Mouse (Mus musculus) neural tube, embryonic 11.5 days (tissue): ENCODE data around the gene P3h1. TPM values are rescaled to one million over a fixed set of nuclear protein-coding genes. Genes with fewer than 3 reads are reported as not detected.

Source experiments
- ATAC-seq: fragments of 200-750 bp; cut with Nextera tagmentation; 2 replicates; pipeline ENCODE4 v1.8.0; 2017; ENCODE audit warnings: moderate number of reproducible peaks, mild to moderate bottlenecking, moderate TSS enrichment, moderate library complexity; ENCODE audit not compliant: insufficient read depth, low FRiP score, low TSS enrichment
- DNase-seq: peaks from one replicate; pipeline ENCODE4 v3.0.0-alpha.2; 2015; ENCODE audit warnings: low spot score
- H3K27ac ChIP-seq: fragments of 300-500 bp; sonication (generic); 2 replicates; pipeline ENCODE4 v1.5.1; 2014; ENCODE audit warnings: low read depth, mild to moderate bottlenecking, low read length
- H3K27me3 ChIP-seq: fragments of 300-500 bp; sonication (generic); 2 replicates; pipeline ENCODE4 v1.6.1; 2014; ENCODE audit warnings: mild to moderate bottlenecking, low read length, mixed read lengths; ENCODE audit not compliant: control insufficient read depth, insufficient read depth
- H3K36me3 ChIP-seq: fragments of 300-500 bp; sonication (generic); 2 replicates; pipeline ENCODE4 v1.6.1; 2014; ENCODE audit warnings: mild to moderate bottlenecking, low read length, moderate library complexity, mixed read lengths; ENCODE audit not compliant: control insufficient read depth, insufficient read depth
- H3K4me1 ChIP-seq: fragments of 300-500 bp; sonication (generic); 2 replicates; pipeline ENCODE4 v1.6.1; 2014; ENCODE audit warnings: low read length, mixed read lengths; ENCODE audit not compliant: control insufficient read depth, insufficient read depth
- H3K4me2 ChIP-seq: fragments of 300-500 bp; sonication (generic); 2 replicates; pipeline ENCODE4 v1.6.1; 2014; ENCODE audit warnings: low read depth, mild to moderate bottlenecking, moderate library complexity
- H3K4me3 ChIP-seq: fragments of 300-500 bp; sonication (generic); 2 replicates; pipeline ENCODE4 v1.5.1; 2014; ENCODE audit warnings: low read depth, low read length
- H3K9ac ChIP-seq: fragments of 300-500 bp; sonication (generic); 2 replicates; pipeline ENCODE4 v1.6.1; 2014; ENCODE audit warnings: mild to moderate bottlenecking, low read length
- H3K9me3 ChIP-seq: fragments of 300-500 bp; sonication (generic); 2 replicates; pipeline ENCODE4 v1.6.1; 2016; ENCODE audit warnings: low read length; ENCODE audit not compliant: control insufficient read depth
- WGBS: fragments of 180-500 bp; shearing (Covaris S2); extraction: QIAGEN DNeasy Blood & Tissue Kit; methylation state at CpG from one replicate; pipeline ENCODE4 v1.1.7; 2014; 5-methylcytosine and 5-hydroxymethylcytosine counted together
- polyA plus RNA-seq: library from polyadenylated mRNA; unstranded; fragments of >200 nt; fragmentation: Nextera tagmentation; extraction: Ambion mirVana; gene quantifications from 2 replicates; pipeline ENCODE4 v1.2.1, GENCODE M21; 2014

The P3h1 gene
- polyA plus RNA-seq, 1 experiment from 2014 or later = 21.3 TPM

GRCm38 (mm10) chr4:119192757-119193156 lies 40.0 kb upstream of the P3h1 start:
- H3K9me3 ChIP-seq = no peaks in the 10 kb centered on the region
- WGBS = 90% methylated on average over 4 of the region's 4 CpGs
- no peak overlapping the region for H3K4me3 ChIP-seq
- no peak overlapping the region for H3K27ac ChIP-seq
- no peak overlapping the region for H3K9ac ChIP-seq
- no peaks in the 10 kb centered on the region for H3K36me3 ChIP-seq
- ATAC-seq (no peak), DNase-seq (no peak)
- no peak overlapping the region for H3K4me2 ChIP-seq
- no peaks in the 10 kb centered on the region for H3K27me3 ChIP-seq
- peaks cover 8% of the 10 kb centered on the region; the same call in 1 of the 2 replicates for H3K4me1 ChIP-seq

- Histone ChIP-seq H3K36me3 (no peaks in the 10 kb centered on the region), H3K4me3 (peak within 1 kb of the TSS; percentile 66), H3K27me3 (no peaks in the 10 kb centered on the region), H3K9ac (peak within 1 kb of the TSS; percentile 76), H3K4me1 (peaks cover 8% of the 10 kb centered on the region; the same call in 1 of the 2 replicates), H3K4me2 (peak within 1 kb of the TSS; percentile 79), H3K27ac (0 out of 2 replicates have a peak within 1 kb of the TSS, but pooled peaks have one; percentile 49), H3K9me3 (no peaks in the 10 kb centered on the region)
- WGBS = under 1% methylated on average over 46 of the region's 47 CpGs
- peak; percentile 90 for ATAC-seq
- peak; percentile 92 for DNase-seq
These were observed 37.7 kb upstream of the P3h1 start, which contains the start of gene Svbp for GRCm38 (mm10) chr4:119194909-119195581. Svbp (plus strand) TSS chr4:119195306.

GRCm38 (mm10) chr4:119195582-119196320 lies 37.0 kb upstream of the P3h1 start:
- peak overlapping the region; percentile 76 for H3K9ac ChIP-seq
- peak overlapping the region; percentile 66 for H3K4me3 ChIP-seq
- ATAC-seq (no peak; the same call in 1 of the 2 replicates), DNase-seq (no peak)
- no peaks in the 10 kb centered on the region for H3K27me3 ChIP-seq
- no peaks in the 10 kb centered on the region for H3K9me3 ChIP-seq
- no peaks in the 10 kb centered on the region for H3K36me3 ChIP-seq
- peak overlapping the region; percentile 79 for H3K4me2 ChIP-seq
- WGBS = 11% methylated on average over 18 of the region's 18 CpGs
- 0 out of 2 replicates have a peak overlapping the region, but pooled peaks have one; percentile 49 for H3K27ac ChIP-seq
- peaks cover 8% of the 10 kb centered on the region; the same call in 1 of the 2 replicates for H3K4me1 ChIP-seq

- H3K4me3 ChIP-seq = no peak overlapping the region
- ATAC-seq = no peak
- 85% methylated on average over 6 of the region's 6 CpGs for WGBS
- no peaks in the 10 kb centered on the region; the same call in 1 of the 2 replicates for H3K36me3 ChIP-seq
- H3K27me3 ChIP-seq = no peaks in the 10 kb centered on the region
- DNase-seq = no peak
- H3K9me3 ChIP-seq = no peaks in the 10 kb centered on the region
- H3K4me2 ChIP-seq = no peak overlapping the region
- no peak overlapping the region for H3K9ac ChIP-seq
- peaks cover 8% of the 10 kb centered on the region; the same call in 1 of the 2 replicates for H3K4me1 ChIP-seq
- H3K27ac ChIP-seq = no peak overlapping the region
These were observed 34.6 kb upstream of the P3h1 start for GRCm38 (mm10) chr4:119198105-119198504.

GRCm38 (mm10) chr4:119204672-119205071 lies 28.0 kb upstream of the P3h1 start:
- ATAC-seq = no peak
- H3K9ac ChIP-seq = no peak overlapping the region
- peak; percentile 78 for DNase-seq
- 21% methylated on average over 8 of the region's 8 CpGs for WGBS
- H3K36me3 ChIP-seq = no peaks in the 10 kb centered on the region; the same call in 1 of the 2 replicates
- H3K4me3 ChIP-seq = no peak overlapping the region
- H3K27me3 ChIP-seq = no peaks in the 10 kb centered on the region
- no peaks in the 10 kb centered on the region for H3K9me3 ChIP-seq
- H3K27ac ChIP-seq = no peak overlapping the region
- no peak overlapping the region for H3K4me2 ChIP-seq
- no peaks in the 10 kb centered on the region for H3K4me1 ChIP-seq

- DNase-seq = no peak
- no peak overlapping the region for H3K9ac ChIP-seq
- H3K9me3 ChIP-seq = no peaks in the 10 kb centered on the region
- H3K4me2 ChIP-seq = no peak overlapping the region
- H3K27me3 ChIP-seq = no peaks in the 10 kb centered on the region
- no peak for ATAC-seq
- no peaks in the 10 kb centered on the region for H3K4me1 ChIP-seq
- H3K27ac ChIP-seq = no peak overlapping the region
- no peaks in the 10 kb centered on the region for H3K36me3 ChIP-seq
- 82% methylated on average over 8 of the region's 8 CpGs for WGBS
- H3K4me3 ChIP-seq = no peak overlapping the region
These were observed 16.0 kb upstream of the P3h1 start for GRCm38 (mm10) chr4:119216667-119217066.

- H3K4me3 ChIP-seq = no peak within 1 kb of the TSS
- H3K27me3 ChIP-seq = no peaks in the 10 kb centered on the region
- no peak for DNase-seq
- no peak within 1 kb of the TSS for H3K9ac ChIP-seq
- no peaks in the 10 kb centered on the region for H3K36me3 ChIP-seq
- 13% methylated on average over 11 of the region's 11 CpGs for WGBS
- no peak within 1 kb of the TSS for H3K27ac ChIP-seq
- no peaks in the 10 kb centered on the region for H3K9me3 ChIP-seq
- H3K4me1 ChIP-seq = no peaks in the 10 kb centered on the region
- no peak for ATAC-seq
- no peak within 1 kb of the TSS for H3K4me2 ChIP-seq
These were observed 14.5 kb upstream of the P3h1 start, which contains the start of gene Tmem269 for GRCm38 (mm10) chr4:119218169-119218568. Tmem269 (minus strand) TSS chr4:119218217.

- peaks cover 18% of the 10 kb centered on the region for H3K36me3 ChIP-seq
- no peaks in the 10 kb centered on the region for H3K4me1 ChIP-seq
- DNase-seq = peak; percentile 31
- H3K4me2 ChIP-seq = no peak overlapping the region
- no peaks in the 10 kb centered on the region for H3K27me3 ChIP-seq
- no peak overlapping the region for H3K27ac ChIP-seq
- ATAC-seq = no peak
- H3K4me3 ChIP-seq = no peak overlapping the region
- H3K9me3 ChIP-seq = no peaks in the 10 kb centered on the region
- H3K9ac ChIP-seq = no peak overlapping the region
- WGBS = 88% methylated on average over 1 of the region's 1 CpGs
These were observed 9.0 kb upstream of the P3h1 start for GRCm38 (mm10) chr4:119223696-119224095.
